ENCODE assay signal across 33 mouse cellular contexts in genomic region chr5:110379086-110379485, GRCm38 (mm10). TPM values are rescaled to one million over a fixed set of nuclear protein-coding genes. Genes with fewer than 3 reads are reported as not detected.
DNase-seq lines count a peak whose midpoint lies in the region; ATAC-seq and TF ChIP-seq lines count a peak whose summit lies in the region.
"Had no signal": no experiment of that assay in that cellular context is flagged by ENCODE, and none has a peak within 500 bp of the region (broad histone marks: within the 10 kb centered on the region; RNA-seq: fewer than 3 reads in every experiment).

No protein-coding gene starts in this region.

- H3K4me1 ChIP-seq in hindbrain, embryonic 15.5 days (replicated peaks) = peaks cover 4% of the 10 kb centered on the region; the same call in 1 of the 2 replicates
- H3K4me1 ChIP-seq in hindbrain, postnatal 0 days (ENCODE audit: insufficient read depth, low read length) = no peaks in the 10 kb centered on the region
- H3K4me1 ChIP-seq in limb, embryonic 14.5 days (ENCODE audit: control insufficient read depth, insufficient read depth, low read length) = no peaks in the 10 kb centered on the region
- peaks cover 12% of the 10 kb centered on the region for H3K4me1 ChIP-seq in limb, embryonic 10.5 days
- H3K4me1 ChIP-seq in E14TG2a.4 (replicated peaks; ENCODE audit: low read depth, low read length) = peaks cover 37% of the 10 kb centered on the region
- peaks cover 12% of the 10 kb centered on the region for H3K4me1 ChIP-seq in heart, embryonic 12.5 days (replicated peaks)
- H3K4me1 ChIP-seq: heart, embryonic 15.5 days; stomach, embryonic 15.5 days had no signal

- no peak overlapping the region for H3K4me2 ChIP-seq in hindbrain, embryonic 15.5 days
- no peak overlapping the region for H3K4me2 ChIP-seq in hindbrain, postnatal 0 days (ENCODE audit: low read depth, low read length)
- H3K4me2 ChIP-seq in limb, embryonic 14.5 days (replicated peaks; ENCODE audit: low read depth, low read length, severe bottlenecking) = no peak overlapping the region
- no peak overlapping the region for H3K4me2 ChIP-seq in heart, embryonic 12.5 days
- H3K4me2 ChIP-seq: forebrain, embryonic 13.5 days; heart, embryonic 15.5 days; hindbrain, embryonic 14.5 days; stomach, embryonic 15.5 days had no signal

- no peak for TF ChIP-seq CTCF in hindbrain, postnatal 0 days (IDR thresholded peaks at IDR 0.05; ENCODE audit: low read depth)
- TF ChIP-seq CTCF in E14TG2a.4 (conservative IDR thresholded peaks at IDR 0.05; ENCODE audit: low read length) = no peak

- DNase-seq in cerebellum, adult 9-10 months = peak; percentile 62
- no peak for DNase-seq in cerebellum, postnatal 10 days
- no peak for DNase-seq in hindbrain, postnatal 0 days (ENCODE audit: low spot score)
- DNase-seq in limb, embryonic 14.5 days (ENCODE audit: low spot score) = no peak
- DNase-seq in limb, embryonic 10.5 days (ENCODE audit: low spot score) = no peak
- DNase-seq: adrenal gland, postnatal 36 days; gastrocnemius, postnatal 10 days; heart, postnatal 36 days; kidney, adult 9 months; kidney, postnatal 36 days; layer of hippocampus, postnatal 36 days; left cerebral cortex, postnatal 4 days; liver; lung, adult 2 months; lung, postnatal 10 days; right cerebral cortex, postnatal 25 days had no signal

- no peaks in the 10 kb centered on the region for H3K9me3 ChIP-seq in hindbrain, embryonic 15.5 days
- H3K9me3 ChIP-seq in hindbrain, postnatal 0 days (ENCODE audit: low read length) = no peaks in the 10 kb centered on the region
- H3K9me3 ChIP-seq in limb, embryonic 14.5 days (ENCODE audit: control insufficient read depth, low read length) = no peaks in the 10 kb centered on the region
- H3K9me3 ChIP-seq in limb, embryonic 10.5 days (replicated peaks) = no peaks in the 10 kb centered on the region
- H3K9me3 ChIP-seq in E14TG2a.4 (ENCODE audit: low read length) = no peaks in the 10 kb centered on the region
- H3K9me3 ChIP-seq in heart, embryonic 12.5 days (replicated peaks) = no peaks in the 10 kb centered on the region
- H3K9me3 ChIP-seq: forebrain, embryonic 13.5 days; heart, embryonic 15.5 days; stomach, embryonic 15.5 days had no signal

- no peaks in the 10 kb centered on the region for H3K27me3 ChIP-seq in hindbrain, embryonic 15.5 days
- H3K27me3 ChIP-seq in hindbrain, postnatal 0 days (ENCODE audit: insufficient read depth, low read length) = no peaks in the 10 kb centered on the region
- no peaks in the 10 kb centered on the region for H3K27me3 ChIP-seq in limb, embryonic 14.5 days (ENCODE audit: control insufficient read depth, insufficient read depth, low read length)
- H3K27me3 ChIP-seq in limb, embryonic 10.5 days (ENCODE audit: low read depth, poor library complexity, severe bottlenecking) = no peaks in the 10 kb centered on the region
- H3K27me3 ChIP-seq in E14TG2a.4 (ENCODE audit: insufficient read depth, low read length) = no peaks in the 10 kb centered on the region
- H3K27me3 ChIP-seq in heart, embryonic 12.5 days (replicated peaks) = no peaks in the 10 kb centered on the region
- H3K27me3 ChIP-seq: forebrain, embryonic 13.5 days; heart, embryonic 15.5 days; stomach, embryonic 15.5 days had no signal

- no peak overlapping the region for H3K4me3 ChIP-seq in hindbrain, embryonic 15.5 days
- H3K4me3 ChIP-seq in hindbrain, postnatal 0 days (ENCODE audit: low read length) = no peak overlapping the region
- H3K4me3 ChIP-seq in limb, embryonic 14.5 days (replicated peaks; ENCODE audit: low read length) = no peak overlapping the region
- H3K4me3 ChIP-seq in limb, embryonic 10.5 days = no peak overlapping the region
- peak overlapping the region; percentile 77 for H3K4me3 ChIP-seq in E14TG2a.4 (replicated peaks; ENCODE audit: low read length)
- H3K4me3 ChIP-seq in heart, embryonic 12.5 days = no peak overlapping the region
- H3K4me3 ChIP-seq: forebrain, embryonic 13.5 days; heart, embryonic 15.5 days; stomach, embryonic 15.5 days had no signal

- 89% methylated on average over 14 of the region's 15 CpGs for WGBS in hindbrain, embryonic 15.5 days
- WGBS in hindbrain, postnatal 0 days = 93% methylated on average over 15 of the region's 15 CpGs
- WGBS in limb, embryonic 14.5 days = 87% methylated on average over 15 of the region's 15 CpGs
- 85% methylated on average over 15 of the region's 15 CpGs for WGBS in limb, embryonic 10.5 days
- 87% methylated on average over 15 of the region's 15 CpGs for WGBS in heart, embryonic 12.5 days

- TF ChIP-seq POLR2A in limb, embryonic 14.5 days (IDR thresholded peaks at IDR 0.05; ENCODE audit: borderline replicate concordance, extremely low read depth, insufficient read depth, insufficient read length) = no peak

- H3K36me3 ChIP-seq in hindbrain, embryonic 15.5 days = peaks cover 36% of the 10 kb centered on the region
- peaks cover 28% of the 10 kb centered on the region for H3K36me3 ChIP-seq in hindbrain, postnatal 0 days (ENCODE audit: insufficient read depth, low read length)
- peaks cover 52% of the 10 kb centered on the region for H3K36me3 ChIP-seq in limb, embryonic 14.5 days (ENCODE audit: control insufficient read depth, insufficient read depth, low read length)
- peaks cover 78% of the 10 kb centered on the region for H3K36me3 ChIP-seq in limb, embryonic 10.5 days
- peaks cover 67% of the 10 kb centered on the region for H3K36me3 ChIP-seq in E14TG2a.4 (ENCODE audit: insufficient read depth, low read length)
- H3K36me3 ChIP-seq in heart, embryonic 12.5 days = peaks cover 50% of the 10 kb centered on the region

- ATAC-seq in hindbrain, embryonic 15.5 days (ENCODE audit: low FRiP score, low read depth) = peak; percentile 24; the same call in 1 of the 2 replicates
- no peak for ATAC-seq in hindbrain, postnatal 0 days
- ATAC-seq in limb, embryonic 14.5 days (ENCODE audit: low FRiP score, low read depth) = no peak
- no peak for ATAC-seq in heart, embryonic 12.5 days (ENCODE audit: insufficient number of reproducible peaks, low FRiP score)
- ATAC-seq: forebrain, embryonic 13.5 days had no signal

- H3K27ac ChIP-seq in hindbrain, embryonic 15.5 days (replicated peaks) = no peak overlapping the region
- no peak overlapping the region for H3K27ac ChIP-seq in hindbrain, postnatal 0 days
- no peak overlapping the region for H3K27ac ChIP-seq in limb, embryonic 14.5 days (replicated peaks; ENCODE audit: low read depth, low read length)
- H3K27ac ChIP-seq in limb, embryonic 10.5 days = no peak overlapping the region
- no peak overlapping the region for H3K27ac ChIP-seq in heart, embryonic 12.5 days (ENCODE audit: poor library complexity, severe bottlenecking)
- H3K27ac ChIP-seq: forebrain, embryonic 13.5 days; heart, embryonic 15.5 days; hindbrain, embryonic 14.5 days; liver, embryonic 14.5 days; macrophage; stomach, embryonic 15.5 days had no signal

- no peak overlapping the region for H3K9ac ChIP-seq in hindbrain, embryonic 15.5 days
- no peak overlapping the region for H3K9ac ChIP-seq in hindbrain, postnatal 0 days (replicated peaks; ENCODE audit: low read length)
- H3K9ac ChIP-seq in limb, embryonic 14.5 days (ENCODE audit: low read depth, low read length, severe bottlenecking) = 0 out of 2 replicates have a peak overlapping the region, but pooled peaks have one; percentile 4
- no peak overlapping the region for H3K9ac ChIP-seq in heart, embryonic 12.5 days
- H3K9ac ChIP-seq: forebrain, embryonic 13.5 days; heart, embryonic 15.5 days; hindbrain, embryonic 14.5 days; liver, embryonic 14.5 days; stomach, embryonic 15.5 days had no signal

RNA-seq across cellular contexts. Expression of gene Lrcol1, which starts 34.6 kb away (rescaled TPM):
- not detected in 2 replicates for polyA plus RNA-seq in hindbrain, embryonic 15.5 days (2015; fragmentation: Nextera tagmentation; extraction: Ambion mirVana)
- not detected in 2 replicates for total RNA-seq in hindbrain, postnatal 0 days (2014; rRNA removed)
- polyA plus RNA-seq in hindbrain, postnatal 0 days (2015; fragmentation: Nextera tagmentation; extraction: Ambion mirVana) = 0.28 TPM in 1 of 2 replicates, not detected in the other
- not detected in 2 replicates for polyA plus RNA-seq in limb, embryonic 14.5 days (2012; rRNA removed)
- not detected in 2 replicates for polyA plus RNA-seq in limb, embryonic 14.5 days (2014; fragmentation: Nextera tagmentation; extraction: Ambion mirVana)
- polyA plus RNA-seq in limb, embryonic 10.5 days (2016; fragmentation: Nextera tagmentation; extraction: Ambion mirVana) = not detected in 2 replicates
- polyA plus RNA-seq in heart, embryonic 12.5 days (2016; fragmentation: Nextera tagmentation; extraction: Ambion mirVana) = not detected in 2 replicates
- total RNA-seq: adrenal gland, adult 18-20 months; adrenal gland, postnatal 36 days; gastrocnemius, postnatal 10 days; heart, postnatal 36 days; layer of hippocampus, postnatal 36 days; left cerebral cortex, postnatal 4 days; megakaryocyte-erythroid progenitor cell, adult 5-6 weeks; monocyte, adult 5-6 weeks; neutrophil, adult 5-6 weeks had no signal
- polyA plus RNA-seq: brain, embryonic 14.5 days; embryonic facial prominence, embryonic 11.5 days; forebrain, embryonic 13.5 days; heart, embryonic 15.5 days; hindbrain, embryonic 14.5 days; intestine, embryonic 14.5 days; liver, embryonic 14.5 days; macrophage; stomach, embryonic 15.5 days; urinary bladder, adult 2 months had no signal

RNA-seq across cellular contexts. Expression of gene P2rx2, which starts 36.1 kb away (rescaled TPM):
- 10.2 and 10.7 TPM in 2 replicates for polyA plus RNA-seq in hindbrain, embryonic 15.5 days (2015; fragmentation: Nextera tagmentation; extraction: Ambion mirVana)
- total RNA-seq in hindbrain, postnatal 0 days (2014; rRNA removed) = 11.9 and 12.8 TPM in 2 replicates
- polyA plus RNA-seq in hindbrain, postnatal 0 days (2015; fragmentation: Nextera tagmentation; extraction: Ambion mirVana) = 11.5 and 11.8 TPM in 2 replicates
- polyA plus RNA-seq in limb, embryonic 14.5 days (2012; rRNA removed) = 3.0 and 3.1 TPM in 2 replicates
- polyA plus RNA-seq in limb, embryonic 14.5 days (2014; fragmentation: Nextera tagmentation; extraction: Ambion mirVana) = 1.4 and 2.2 TPM in 2 replicates
- 0.39 and 0.66 TPM in 2 replicates for polyA plus RNA-seq in limb, embryonic 10.5 days (2016; fragmentation: Nextera tagmentation; extraction: Ambion mirVana)
- 0.22 TPM in 1 of 2 replicates, not detected in the other for polyA plus RNA-seq in heart, embryonic 12.5 days (2016; fragmentation: Nextera tagmentation; extraction: Ambion mirVana)
- total RNA-seq: gastrocnemius, postnatal 10 days; heart, postnatal 36 days; megakaryocyte-erythroid progenitor cell, adult 5-6 weeks; monocyte, adult 5-6 weeks; neutrophil, adult 5-6 weeks had no signal
- polyA plus RNA-seq: macrophage had no signal
